Mouse (Mus musculus) testis, adult 2 months (tissue): ENCODE results near the gene Astl. TPM values are rescaled to one million over a fixed set of nuclear protein-coding genes. Genes with fewer than 3 reads are reported as not detected.

Experiments
- H3K27ac ChIP-seq: fragments of 200-500 bp; 2 replicates; pipeline ENCODE4 v1.5.1; 2012; ENCODE audit warnings: low read depth, low read length; ENCODE audit not compliant: control insufficient read depth, insufficient read depth
- H3K27me3 ChIP-seq: fragments of 200-500 bp; 2 replicates; pipeline ENCODE4 v1.6.1; 2012; ENCODE audit warnings: mild to moderate bottlenecking, low read length, moderate library complexity; ENCODE audit not compliant: control insufficient read depth, insufficient read depth
- H3K36me3 ChIP-seq: fragments of 200-500 bp; 2 replicates; pipeline ENCODE4 v1.6.1; 2012; ENCODE audit warnings: mild to moderate bottlenecking, low read length; ENCODE audit not compliant: control insufficient read depth, insufficient read depth
- H3K4me1 ChIP-seq: fragments of 200-500 bp; 2 replicates; pipeline ENCODE4 v1.6.1; 2012; ENCODE audit warnings: low read length; ENCODE audit not compliant: control insufficient read depth, insufficient read depth
- H3K4me3 ChIP-seq: fragments of 200-500 bp; 2 replicates; pipeline ENCODE4 v1.5.1; 2012; ENCODE audit warnings: low read depth, mild to moderate bottlenecking, low read length, moderate library complexity, mixed read lengths; ENCODE audit not compliant: control insufficient read depth
- CTCF ChIP-seq: fragments of 200-500 bp; IDR thresholded peaks from 2 replicates; pipeline ENCODE4 v1.5.1; 2012; ENCODE audit warnings: low read depth, mild to moderate bottlenecking, inconsistent platforms, low read length, moderate library complexity; ENCODE audit not compliant: control insufficient read depth, insufficient read depth, insufficient replicate concordance
- POLR2A ChIP-seq: fragments of 200-500 bp; IDR thresholded peaks from 2 replicates; pipeline ENCODE4 v1.6.1; 2012; ENCODE audit warnings: low read depth, mild to moderate bottlenecking, inconsistent platforms, low read length, moderate library complexity; ENCODE audit not compliant: control insufficient read depth
- polyA plus RNA-seq: library from polyadenylated mRNA; depleted of rRNA; stranded (reverse); fragments of >200 nt; gene quantifications from 2 replicates; pipeline ENCODE4 v1.2.3, GENCODE M21; 2012

Gene Astl
- polyA plus RNA-seq, 1 experiment = not detected

- Histone ChIP-seq H3K27me3 (no peaks in the 10 kb centered on the region), H3K4me1 (no peaks in the 10 kb centered on the region), H3K4me3 (no peak overlapping the region), H3K27ac (no peak overlapping the region), H3K36me3 (no peaks in the 10 kb centered on the region)
- TF ChIP-seq CTCF (no peak), POLR2A (no peak)
Measured at GRCm38 (mm10) chr2:127347147-127347985, 8.9 kb downstream of the Astl start.

GRCm38 (mm10) chr2:127353881-127354280 is 15.4 kb downstream of the Astl start:
- TF ChIP-seq CTCF (no peak), POLR2A (no peak)
- Histone ChIP-seq H3K4me1 (no peaks in the 10 kb centered on the region), H3K27me3 (no peaks in the 10 kb centered on the region), H3K36me3 (no peaks in the 10 kb centered on the region), H3K27ac (no peak overlapping the region), H3K4me3 (no peak overlapping the region)

GRCm38 (mm10) chr2:127362459-127363281 is 24.2 kb downstream of the Astl start, which contains the start of gene Adra2b:
Gene Adra2b (plus strand): TSS chr2:127363208.
- TF ChIP-seq CTCF (peak; percentile 75; the same call in 1 of the 2 replicates), POLR2A (no peak)
- peaks cover 7% of the 10 kb centered on the region for H3K4me1 ChIP-seq
- peak within 1 kb of the TSS; percentile 67 for H3K4me3 ChIP-seq
- no peak within 1 kb of the TSS for H3K27ac ChIP-seq
- no peaks in the 10 kb centered on the region for H3K36me3 ChIP-seq
- H3K27me3 ChIP-seq = no peaks in the 10 kb centered on the region

GRCm38 (mm10) chr2:127363282-127363652 is 24.8 kb downstream of the Astl start:
- H3K27me3 ChIP-seq = no peaks in the 10 kb centered on the region
- H3K27ac ChIP-seq = no peak overlapping the region
- H3K36me3 ChIP-seq = no peaks in the 10 kb centered on the region
- no peak for TF ChIP-seq CTCF
- TF ChIP-seq POLR2A = no peak
- peak overlapping the region; percentile 67 for H3K4me3 ChIP-seq
- H3K4me1 ChIP-seq = peaks cover 7% of the 10 kb centered on the region

GRCm38 (mm10) chr2:127363696-127364095 is 25.3 kb downstream of the Astl start:
- Histone ChIP-seq H3K27me3 (no peaks in the 10 kb centered on the region), H3K27ac (no peak overlapping the region), H3K36me3 (no peaks in the 10 kb centered on the region), H3K4me3 (peak overlapping the region; percentile 67), H3K4me1 (peaks cover 7% of the 10 kb centered on the region)
- TF ChIP-seq CTCF (no peak), POLR2A (no peak)

- Histone ChIP-seq H3K4me3 (no peak overlapping the region), H3K27me3 (no peaks in the 10 kb centered on the region)
Measured at GRCm38 (mm10) chr2:127364452-127364851, 26.0 kb downstream of the Astl start.

More at GRCm38 (mm10) chr2:127364452-127364851, 26.0 kb downstream of the Astl start:
- Histone ChIP-seq H3K27ac (no peak overlapping the region), H3K4me1 (peaks cover 7% of the 10 kb centered on the region), H3K36me3 (no peaks in the 10 kb centered on the region)
- TF ChIP-seq POLR2A = no peak
- no peak for TF ChIP-seq CTCF
